Mouse (Mus musculus) heart, adult 11 months (tissue): ENCODE measurements around the gene Ugt1a6a.
A peak's percentile ranks its signal among the peaks of the same experiment; 100 is the strongest.

Experiments
- DNase-seq: peaks from one replicate; pipeline ENCODE4 v3.0.0; 2022

Gene Ugt1a6a

DNA sequence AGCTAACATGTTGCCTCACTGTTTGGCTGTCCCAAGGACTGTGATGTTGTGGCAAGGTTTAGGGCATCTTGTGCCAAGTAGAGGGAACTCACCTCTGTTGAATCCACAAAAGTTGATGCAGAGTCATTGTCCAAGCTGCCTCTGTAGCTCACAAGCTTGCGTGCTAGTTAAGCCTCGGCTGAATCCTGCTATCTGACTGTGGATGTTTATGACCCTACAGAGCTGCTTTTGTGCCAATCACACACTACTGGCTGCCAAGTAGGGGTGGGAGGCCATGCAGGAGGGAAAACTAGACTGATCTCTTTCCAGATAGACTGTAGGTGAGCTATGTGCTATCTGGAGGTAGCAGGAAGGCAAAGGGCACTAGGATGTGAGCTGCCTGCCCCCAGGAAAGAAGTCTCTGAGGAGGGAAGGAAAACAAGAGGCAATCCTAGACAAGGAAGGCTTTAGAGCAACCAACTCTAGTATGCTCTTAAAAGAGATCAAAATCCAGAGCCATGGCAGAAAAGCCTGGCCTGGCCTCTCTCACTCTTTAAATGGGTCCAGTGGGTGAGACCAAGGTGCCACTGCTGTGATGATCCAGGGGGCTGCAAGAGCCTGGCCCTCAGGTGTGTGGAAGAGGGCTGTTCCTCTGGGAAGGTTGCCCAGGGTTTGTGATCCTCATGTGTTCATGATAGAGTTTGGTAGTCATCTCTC, 79.3 kb downstream of the Ugt1a6a start:
- peak; percentile 93 for DNase-seq

DNA sequence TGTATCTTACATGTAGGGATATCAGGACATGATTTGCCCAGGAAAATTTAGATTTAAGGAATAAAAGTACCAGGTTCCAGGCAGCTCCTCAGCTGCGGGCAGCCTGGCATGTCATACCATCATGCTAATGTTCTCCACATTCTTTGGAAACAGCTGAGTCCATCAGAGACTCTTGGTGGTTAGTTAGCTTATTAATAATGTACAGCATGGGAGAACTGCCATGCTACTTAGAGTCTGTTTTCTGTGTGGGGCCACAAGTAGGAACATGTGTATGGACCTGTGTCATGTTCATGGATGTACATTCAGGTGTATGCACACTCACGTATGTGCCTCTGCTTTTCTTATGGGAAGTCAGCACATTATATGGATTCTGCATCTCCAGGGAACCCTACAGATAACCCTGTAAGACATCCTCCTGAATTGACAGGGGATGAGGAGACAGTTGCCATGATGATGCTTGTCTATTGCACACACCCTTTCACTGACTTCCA, 79.9 kb downstream of the Ugt1a6a start:
- DNase-seq = peak; percentile 93

DNA sequence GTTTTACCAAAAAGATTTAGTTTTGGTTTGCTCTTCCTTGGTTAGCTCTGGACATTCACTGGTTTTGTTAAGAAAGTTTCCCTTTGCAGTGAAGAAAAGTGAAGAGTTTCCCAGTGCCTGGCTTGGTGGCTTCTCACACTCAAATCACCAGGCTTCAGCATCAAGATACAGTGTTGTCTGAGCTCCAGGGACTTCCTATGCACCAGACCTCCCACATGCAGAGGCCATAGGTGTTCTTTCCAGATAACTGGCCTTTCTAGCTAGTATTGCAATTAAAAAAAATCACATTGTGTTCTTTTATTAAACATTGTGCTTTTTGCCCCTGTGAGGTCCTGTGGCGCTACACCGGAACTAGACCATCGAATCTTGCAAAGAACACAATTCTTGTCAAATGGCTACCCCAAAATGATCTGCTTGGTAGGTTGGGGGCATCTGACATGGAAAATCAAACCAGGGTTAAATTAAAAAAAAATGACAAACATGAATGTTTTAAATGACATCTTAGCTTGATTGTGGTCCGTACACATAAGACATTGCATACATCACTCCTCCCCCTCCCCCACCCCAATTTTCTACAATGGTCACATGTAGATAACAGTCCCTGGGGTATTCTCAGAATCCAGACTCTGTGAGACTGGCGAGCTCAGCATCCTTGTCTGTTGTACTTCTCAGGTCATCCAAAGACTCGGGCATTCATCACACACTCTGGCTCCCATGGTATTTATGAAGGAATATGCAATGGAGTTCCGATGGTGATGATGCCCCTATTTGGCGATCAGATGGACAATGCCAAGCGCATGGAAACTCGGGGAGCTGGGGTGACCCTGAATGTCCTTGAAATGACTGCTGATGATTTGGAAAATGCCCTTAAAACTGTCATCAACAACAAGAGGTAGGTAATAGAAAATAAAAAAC, 81.1 kb downstream of the Ugt1a6a start:
- DNase-seq = peak; percentile 92

DNA sequence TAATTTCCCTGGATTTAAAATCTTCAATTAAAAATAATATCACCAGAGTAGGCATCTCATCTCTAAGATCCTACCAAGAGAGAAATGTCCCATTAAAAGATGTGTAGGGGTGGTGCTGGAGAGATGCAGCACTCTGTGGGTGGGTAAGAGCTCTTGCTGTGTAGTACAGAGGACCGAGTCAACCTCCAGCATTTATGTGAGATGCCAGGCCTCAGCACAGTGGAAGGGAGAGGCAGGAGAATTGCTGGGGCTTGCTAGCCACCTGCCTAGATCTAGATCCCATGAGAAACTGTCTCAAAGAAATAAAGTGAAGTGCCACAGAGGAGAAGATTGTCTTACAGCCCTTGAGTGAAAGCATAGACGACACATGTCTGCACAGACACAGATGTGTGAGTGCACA, 81.9 kb downstream of the Ugt1a6a start:
- DNase-seq = peak; percentile 90

DNA sequence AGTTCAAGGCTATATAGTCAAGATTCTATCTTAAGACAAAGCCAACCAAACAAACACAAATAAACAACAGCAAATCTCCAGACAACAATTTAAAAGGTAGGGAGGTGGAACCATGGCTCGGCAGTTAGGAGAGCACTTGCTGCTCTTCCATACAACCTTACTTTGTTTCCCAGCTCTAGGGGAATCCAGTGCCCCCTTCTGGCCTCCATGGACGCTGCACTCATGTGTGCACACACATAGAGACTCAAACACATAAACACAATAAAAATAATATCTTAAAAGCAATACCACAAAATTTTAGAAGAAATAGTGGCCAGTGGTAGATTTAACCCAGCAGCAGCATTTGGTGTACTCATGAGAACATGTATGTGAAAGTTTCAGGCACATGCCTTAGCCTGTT, 82.5 kb downstream of the Ugt1a6a start:
- DNase-seq = peak; percentile 91

DNA sequence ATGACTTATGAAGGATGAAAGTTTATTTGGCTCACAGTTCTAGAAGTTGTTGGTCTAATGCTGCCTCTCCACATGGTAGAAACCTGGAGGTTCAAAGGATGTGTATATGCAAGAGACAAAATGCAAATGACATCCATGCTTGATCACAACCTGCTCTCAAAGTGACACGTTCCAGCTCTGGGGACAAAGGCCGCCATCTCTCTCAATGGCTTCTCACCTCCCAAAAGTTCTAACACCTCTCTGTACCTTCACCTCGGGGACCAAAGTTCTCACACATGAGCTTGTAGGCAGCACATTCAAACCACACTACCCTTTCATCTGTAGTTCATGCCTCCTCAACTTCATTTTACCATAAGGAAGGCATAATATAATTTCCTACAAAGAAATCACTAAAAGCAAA, 83.0 kb downstream of the Ugt1a6a start:
- DNase-seq = peak; percentile 90

DNA sequence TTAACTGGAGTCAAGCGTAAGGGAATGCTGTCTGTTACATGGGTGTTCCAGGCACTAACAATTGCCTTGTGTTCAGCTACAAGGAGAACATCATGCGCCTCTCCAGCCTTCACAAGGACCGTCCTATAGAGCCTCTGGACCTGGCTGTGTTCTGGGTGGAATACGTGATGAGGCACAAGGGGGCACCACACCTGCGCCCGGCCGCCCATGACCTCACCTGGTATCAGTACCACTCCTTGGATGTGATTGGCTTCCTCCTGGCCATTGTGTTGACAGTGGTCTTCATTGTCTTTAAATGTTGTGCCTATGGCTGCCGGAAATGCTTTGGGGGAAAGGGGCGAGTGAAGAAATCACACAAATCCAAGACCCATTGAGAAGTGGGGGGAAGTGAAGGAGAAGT, 83.4 kb downstream of the Ugt1a6a start:
- DNase-seq = peak; percentile 94

DNA sequence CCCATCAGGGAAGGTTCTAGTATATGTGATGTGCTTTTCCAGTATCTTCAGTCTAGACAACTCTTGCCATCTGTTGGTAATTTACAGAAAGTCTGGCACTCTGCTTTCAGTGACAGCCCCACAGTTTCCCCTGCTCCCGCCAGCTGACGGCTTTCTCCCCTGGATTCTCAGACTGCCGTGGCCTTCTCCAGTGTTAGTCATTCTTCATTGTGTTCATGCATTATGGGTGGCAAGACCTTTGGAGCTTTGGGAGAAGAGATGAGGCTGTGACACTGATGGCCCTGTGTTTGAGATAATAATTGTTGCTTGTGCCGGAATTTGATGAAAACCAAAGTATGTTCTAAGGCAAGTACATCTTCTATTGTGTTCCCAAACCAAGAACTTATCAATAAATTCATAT, 84.0 kb downstream of the Ugt1a6a start:
- peak; percentile 82 for DNase-seq

DNA sequence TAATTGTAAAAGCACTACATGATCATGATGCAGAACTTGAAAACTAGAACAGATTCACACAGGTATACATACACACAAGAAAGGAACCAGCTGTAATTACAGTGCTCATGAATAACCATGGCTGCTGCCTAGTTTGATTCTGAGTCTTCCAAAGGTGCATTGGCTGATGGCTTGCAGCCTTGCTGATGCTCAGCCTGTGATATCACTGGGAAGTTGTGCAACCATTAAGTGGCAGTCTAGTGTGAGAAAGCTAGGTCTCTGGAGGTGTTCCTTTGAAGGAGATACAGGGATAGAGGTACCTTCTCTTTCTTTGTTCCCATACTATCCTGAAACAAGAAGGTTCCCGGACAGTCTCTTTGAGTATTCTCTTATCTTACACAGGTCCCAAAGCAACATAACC, 84.4 kb downstream of the Ugt1a6a start:
- peak; percentile 86 for DNase-seq

DNA sequence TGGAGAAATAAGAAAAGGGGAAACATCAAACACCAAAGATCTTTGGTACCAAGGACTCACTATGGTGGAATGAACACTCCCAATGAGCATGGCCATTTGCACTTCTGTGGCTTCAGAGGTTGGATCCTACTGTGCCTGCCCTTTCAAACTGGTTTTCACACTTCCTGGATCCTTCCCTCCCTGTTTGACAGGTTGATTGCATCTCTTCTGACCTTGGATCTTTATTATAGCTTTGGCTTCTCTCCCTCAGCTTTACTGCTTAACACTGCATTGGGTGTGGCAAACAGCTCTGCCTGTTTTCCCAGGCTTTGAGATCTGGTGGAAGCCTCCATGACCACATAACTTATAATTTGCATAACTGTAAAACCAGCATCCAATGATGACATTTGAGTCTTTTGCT, 85.7 kb downstream of the Ugt1a6a start:
- DNase-seq = peak; percentile 92

DNA sequence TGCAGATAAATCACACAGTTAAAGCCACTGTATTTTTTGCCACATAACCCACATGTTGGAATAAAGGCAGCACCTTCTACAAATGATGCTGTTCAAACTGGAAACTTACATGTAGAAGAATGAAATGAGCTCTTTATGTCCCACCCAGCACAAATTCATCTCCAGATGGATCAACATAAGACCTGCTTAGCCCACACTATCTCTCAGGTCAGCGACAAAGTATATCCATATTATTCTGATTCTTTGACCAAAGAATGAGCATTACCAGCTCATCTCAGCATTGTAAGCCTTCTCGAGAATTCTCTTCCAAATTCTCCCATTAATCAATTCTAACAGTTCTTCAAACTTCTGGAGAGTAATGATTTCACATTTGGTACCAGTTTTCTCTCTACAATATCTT, 87.6 kb downstream of the Ugt1a6a start:
- peak; percentile 4 for DNase-seq

DNA sequence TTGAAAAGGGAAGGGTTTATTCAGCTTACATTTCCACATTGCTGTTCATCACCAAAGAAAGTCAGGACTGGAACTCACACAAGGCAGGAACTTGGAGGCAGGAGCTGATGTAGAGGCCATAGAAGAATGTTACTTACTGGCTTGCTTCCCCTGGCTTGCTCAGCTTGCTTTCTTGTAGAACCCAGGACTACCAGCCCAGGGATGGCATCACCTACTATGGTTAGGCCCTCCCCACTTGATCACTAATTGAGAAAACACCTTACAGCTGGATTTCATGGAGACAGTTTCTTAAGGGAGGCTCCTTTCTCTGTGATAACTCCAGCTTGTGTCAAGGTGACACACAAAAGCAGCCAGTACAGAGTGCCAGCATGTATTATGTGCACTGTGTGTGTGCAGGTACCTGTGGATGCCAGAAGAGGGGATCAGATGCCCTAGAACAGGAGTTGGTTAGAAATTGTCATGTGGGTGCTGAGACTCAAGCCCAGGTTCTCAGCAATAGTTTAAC, 88.5 kb downstream of the Ugt1a6a start:
- DNase-seq = peak; percentile 94

DNA sequence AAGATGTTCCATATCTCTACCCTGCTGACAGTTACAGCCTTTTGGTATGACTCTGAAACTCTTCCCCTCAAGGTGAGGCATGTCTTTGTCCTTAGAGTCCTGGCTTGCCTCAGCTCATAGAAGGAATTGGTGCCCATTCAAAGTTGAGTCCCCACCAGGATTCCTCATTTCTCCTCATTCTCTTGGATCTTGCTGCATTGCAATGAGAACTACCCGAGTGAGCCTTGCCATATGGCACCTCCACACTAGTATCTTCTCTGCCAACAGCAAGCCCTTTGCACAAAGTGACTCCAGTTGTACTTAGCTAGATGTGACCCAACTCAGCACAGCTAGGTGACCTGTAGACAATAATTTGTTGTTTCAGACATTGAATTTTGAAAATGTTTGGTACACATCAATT, 89.0 kb downstream of the Ugt1a6a start:
- DNase-seq = peak; percentile 93

DNA sequence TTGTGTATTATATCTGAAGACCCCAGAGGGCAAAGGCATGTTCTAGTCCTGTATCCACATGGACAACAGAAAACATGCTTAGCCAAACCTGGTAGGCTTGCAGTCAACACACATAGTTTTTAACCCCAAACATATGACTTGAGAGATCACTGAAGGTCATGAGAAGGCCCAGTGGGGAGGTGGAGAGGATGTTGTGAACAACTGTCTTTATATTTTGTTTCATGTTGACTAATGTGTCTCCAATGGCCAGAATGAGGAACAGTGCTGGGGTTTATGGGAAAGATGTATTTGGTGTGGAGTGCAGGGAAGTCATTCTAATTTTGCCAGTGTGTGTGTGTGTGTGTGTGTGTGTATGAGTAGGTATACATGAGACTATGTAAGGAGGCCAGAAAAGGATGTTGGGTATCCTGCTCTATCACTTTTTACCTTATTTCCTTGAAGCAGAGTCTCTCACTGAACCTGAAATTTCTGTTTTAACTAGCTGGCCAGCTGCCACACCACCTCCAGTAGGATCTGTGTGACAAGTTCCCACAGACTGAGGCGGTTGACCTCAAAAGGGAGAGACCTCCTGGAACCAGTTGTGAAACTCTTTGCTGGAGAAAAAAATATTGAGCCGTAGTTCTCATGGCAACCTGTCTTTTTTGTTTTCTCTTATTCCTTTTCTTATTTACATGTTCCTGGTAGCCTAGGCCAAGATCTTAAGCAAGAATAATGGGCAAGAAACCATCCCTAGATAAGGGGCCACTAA, 89.6 kb downstream of the Ugt1a6a start:
- DNase-seq = peak; percentile 93

DNA sequence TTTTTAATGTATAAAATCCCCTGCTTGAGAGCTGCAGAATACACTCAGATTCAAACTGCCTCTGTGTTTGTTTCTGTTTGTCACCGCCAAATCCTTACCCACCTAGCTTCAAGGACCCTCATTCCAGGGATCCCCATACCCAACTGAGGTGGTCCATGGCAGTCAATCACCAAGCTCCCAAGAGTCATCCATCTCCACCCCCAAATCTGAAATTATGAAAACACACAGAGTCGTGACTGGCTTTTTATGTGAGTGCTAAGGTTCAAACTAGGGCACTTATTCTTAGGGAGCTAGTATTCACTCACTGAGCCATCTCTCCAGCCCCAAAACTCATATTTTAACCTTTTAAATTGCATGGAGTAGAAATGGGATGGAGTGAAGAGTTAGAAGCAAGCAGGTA, 90.7 kb downstream of the Ugt1a6a start:
- peak; percentile 92 for DNase-seq

DNA sequence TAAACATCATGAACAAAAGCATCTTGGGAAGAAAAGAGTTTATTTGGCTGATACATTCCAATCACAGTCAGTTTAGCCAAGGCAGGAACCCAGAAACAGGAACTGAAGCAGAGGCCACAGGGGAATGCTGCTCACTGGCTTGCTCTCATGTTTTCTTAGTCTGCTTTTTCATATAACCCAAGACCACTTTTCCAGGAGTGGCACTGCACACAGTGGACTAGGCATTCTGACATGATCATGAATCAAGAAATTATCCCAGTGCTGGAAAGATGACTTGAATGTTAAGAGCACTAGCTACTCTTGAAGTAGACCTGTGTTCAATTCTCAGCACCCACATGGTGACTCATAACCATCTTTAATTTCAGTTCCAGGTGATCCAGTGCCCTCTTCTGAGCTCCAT, 91.1 kb downstream of the Ugt1a6a start:
- peak; percentile 92 for DNase-seq

DNA sequence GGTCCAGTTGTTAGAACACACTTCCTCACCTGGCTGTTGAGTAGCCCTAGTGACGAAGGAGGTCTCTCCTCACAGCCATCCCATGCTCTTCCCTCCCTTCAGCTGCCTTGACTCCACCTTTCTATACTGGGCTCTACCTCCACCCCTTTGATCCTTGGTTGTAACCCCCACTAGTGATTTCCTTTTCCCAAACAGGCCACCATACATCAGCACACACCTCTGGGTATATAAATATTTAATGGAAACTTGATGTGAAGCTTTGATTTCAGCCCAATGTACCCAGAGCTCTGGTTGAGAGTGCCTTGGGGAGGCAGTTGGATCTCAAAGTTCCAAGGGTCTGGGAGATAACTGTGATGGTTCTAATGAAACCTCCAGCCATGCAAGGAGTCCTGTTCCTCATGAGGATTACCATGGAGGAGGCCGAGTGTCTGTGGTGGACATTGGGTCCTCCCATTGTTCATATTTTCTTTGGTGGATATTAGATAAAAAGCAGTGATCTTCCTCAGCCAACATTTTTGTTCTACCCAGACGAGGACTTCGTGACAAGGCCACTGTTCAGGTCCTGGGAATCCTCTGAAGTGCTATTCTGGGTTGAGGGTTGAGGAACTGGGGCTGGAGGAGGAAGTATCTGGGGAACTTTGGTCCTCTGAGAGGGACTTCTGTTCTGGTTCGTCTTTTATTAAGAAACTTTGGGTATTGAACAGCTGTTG, 92.2 kb downstream of the Ugt1a6a start, which contains the start of gene Mroh2a:
Gene Mroh2a (plus strand): TSS at position 317 of the 710 bp plus-strand sequence.
- peak; percentile 97 for DNase-seq

DNA sequence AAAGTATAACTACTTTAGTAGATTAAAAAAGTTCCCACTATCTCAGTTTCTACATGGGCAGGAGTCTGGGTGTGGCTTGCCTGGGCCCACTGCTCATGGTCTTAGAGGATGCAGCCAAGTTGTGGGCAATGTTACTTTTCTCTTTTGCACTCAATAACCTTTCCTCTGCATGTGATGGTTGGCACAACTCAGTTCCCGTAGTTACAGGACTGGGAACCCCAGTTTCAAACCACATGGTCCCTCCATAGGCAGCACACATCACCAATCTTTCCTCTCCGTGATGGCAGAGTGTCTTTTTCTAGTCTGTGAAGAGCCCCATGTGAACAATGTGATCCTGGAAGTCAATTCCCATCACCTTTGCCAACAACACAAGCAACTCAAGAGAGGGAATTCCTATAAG, 92.9 kb downstream of the Ugt1a6a start:
- peak; percentile 94 for DNase-seq

DNA sequence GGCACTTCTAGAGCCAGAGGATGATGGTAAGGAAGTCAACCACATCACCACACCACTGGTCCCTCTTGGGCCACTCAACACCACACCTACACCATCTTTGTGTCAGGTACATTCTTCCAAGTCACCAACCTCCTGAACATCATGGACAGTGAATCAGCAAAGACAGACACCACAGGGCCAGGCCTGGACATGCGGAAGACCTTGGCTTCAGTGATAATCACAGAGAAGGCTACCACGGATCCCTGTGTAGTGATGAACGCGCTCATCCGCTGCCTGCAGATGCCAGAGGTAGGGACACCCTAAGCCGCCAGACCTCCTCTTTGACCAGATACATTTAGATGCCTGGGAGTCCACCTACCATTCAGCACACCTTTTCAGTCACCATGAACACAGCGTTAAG, 93.5 kb downstream of the Ugt1a6a start:
- peak; percentile 95 for DNase-seq

DNA sequence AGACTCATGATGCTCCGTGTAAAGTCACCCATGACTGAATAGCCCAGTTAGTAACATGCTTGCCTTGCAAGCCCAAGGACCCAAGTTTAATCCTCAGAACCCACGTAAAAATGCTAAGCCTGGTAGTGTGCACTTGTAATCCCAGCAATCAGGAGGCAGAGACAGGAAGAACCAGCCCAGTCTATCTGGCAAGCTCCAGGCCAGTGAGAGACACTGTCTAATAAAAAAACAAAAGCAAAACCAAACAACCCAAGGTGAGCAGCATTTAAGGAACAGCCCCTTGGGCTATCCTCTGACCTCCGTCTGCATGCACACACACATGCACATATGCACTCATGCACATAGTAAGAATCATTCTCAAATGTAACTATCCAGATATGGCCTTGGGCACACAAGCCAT, 95.0 kb downstream of the Ugt1a6a start:
- DNase-seq = no peak

DNA sequence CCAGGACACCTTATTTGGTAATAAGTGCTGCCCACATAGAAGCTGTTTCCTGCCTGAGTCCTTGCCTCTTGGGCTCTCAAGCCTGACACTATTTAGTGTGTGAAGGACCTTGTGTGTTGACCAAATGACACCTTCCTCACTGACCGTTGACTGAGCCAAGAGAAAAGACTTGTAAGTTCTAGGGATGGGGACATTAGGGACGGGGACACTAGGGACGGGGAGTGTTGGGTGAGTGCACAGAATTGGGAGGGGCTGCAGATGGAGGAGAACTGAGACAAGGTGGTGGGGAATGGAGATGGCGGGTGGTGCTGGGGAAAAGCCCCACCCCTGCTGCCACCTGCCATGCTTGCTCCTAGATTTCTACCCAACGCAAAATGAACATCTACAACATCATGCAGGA, 95.4 kb downstream of the Ugt1a6a start:
- DNase-seq = peak; percentile 95

DNA sequence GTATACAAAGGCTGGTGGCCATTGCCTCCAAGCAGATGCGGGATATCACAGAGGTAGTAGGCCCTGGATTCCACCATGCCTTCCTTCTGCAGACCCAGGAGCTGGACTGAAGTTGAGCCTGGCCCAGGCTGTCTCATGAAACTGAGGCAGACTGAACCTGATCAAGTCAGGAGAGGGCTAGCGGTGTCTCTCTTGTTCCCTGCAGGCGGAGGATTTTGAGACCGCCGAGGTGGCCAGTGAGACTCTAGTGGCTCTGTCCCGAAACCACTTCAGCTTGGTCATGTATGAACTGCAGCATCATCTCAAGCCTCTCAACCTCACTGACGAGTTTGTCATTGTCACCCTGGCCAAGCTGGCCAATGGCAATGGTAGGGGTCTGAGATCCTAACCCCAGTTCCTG, 95.8 kb downstream of the Ugt1a6a start:
- DNase-seq = no peak
